Mouse (Mus musculus) megakaryocyte, embryonic 14.5 days (primary cell): ENCODE measurements at regions not wholly inside any gene's neighbourhood (a gene's known extent, or its start where the extent isn't known, plus 50 kb on each side); places are given as distances from the start of the nearest gene placed in this dataset.

Experiments used
- FLI1 ChIP-seq: IDR thresholded peaks from 2 replicates; pipeline ENCODE4 v1.6.1; 2012; ENCODE audit warnings: low read length, inconsistent platforms, mixed read lengths
- GATA1 ChIP-seq: IDR thresholded peaks from 3 replicates; pipeline ENCODE4 v1.6.1; 2012; ENCODE audit warnings: mixed read lengths, low read length, inconsistent platforms, borderline replicate concordance

DNA sequence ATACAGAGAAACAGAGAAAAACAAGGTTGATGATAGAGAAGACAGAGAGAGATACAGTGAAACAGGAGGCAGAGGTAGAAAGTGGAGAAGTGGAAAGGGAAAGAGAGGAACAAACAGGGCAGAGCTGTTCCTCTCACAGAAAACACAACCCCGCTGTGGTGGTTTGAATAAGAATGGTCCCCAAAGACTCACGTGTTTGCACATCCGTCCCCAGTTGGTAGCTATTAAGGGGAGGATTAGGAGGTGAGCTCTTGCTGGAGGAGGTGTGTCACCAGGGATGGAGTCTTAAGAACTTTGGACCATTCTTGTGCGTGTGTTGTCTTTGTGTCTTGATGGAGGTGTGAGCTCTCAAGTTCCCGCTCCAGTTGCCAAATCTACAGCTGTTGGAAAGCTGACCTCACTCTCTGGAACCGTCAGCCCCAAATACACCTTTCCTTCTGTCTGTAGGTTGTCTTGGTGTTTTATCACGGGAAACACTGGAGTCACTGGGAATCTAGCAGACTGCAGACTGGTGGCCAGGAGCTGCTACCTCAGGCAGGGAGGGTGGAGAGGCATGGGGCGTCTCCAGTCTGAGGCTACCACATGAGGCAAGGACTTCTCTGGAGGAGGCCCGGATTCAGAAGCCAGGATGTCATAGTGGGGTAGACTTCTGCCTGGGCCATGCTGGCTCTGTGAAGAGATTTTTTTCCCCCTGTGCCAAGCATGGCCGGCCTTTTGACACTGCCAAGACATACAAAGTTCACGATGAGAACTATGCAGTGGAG lies 70.0 kb upstream of the Gm11733 start:
- TF ChIP-seq GATA1, result no peak
- TF ChIP-seq FLI1, result no peak
